Mouse (Mus musculus) brain, embryonic 14.5 days (tissue): ENCODE data around the gene Lgals2. TPM values are rescaled to one million over a fixed set of nuclear protein-coding genes. Genes with fewer than 3 reads are reported as not detected.

ENCODE experiments used
- DNase-seq: peaks from one replicate; pipeline ENCODE4 v3.0.0-alpha.2; 2011; ENCODE audit warnings: low read depth
- CTCF ChIP-seq: fragments of 200-500 bp; IDR thresholded peaks from 2 replicates; pipeline ENCODE4 v1.5.1; 2012; ENCODE audit warnings: inconsistent platforms, mild to moderate bottlenecking, moderate library complexity, borderline replicate concordance; ENCODE audit not compliant: insufficient read depth, insufficient read length; ENCODE audit errors: extremely low read depth
- POLR2A ChIP-seq: fragments of 200-500 bp; IDR thresholded peaks from 2 replicates; pipeline ENCODE4 v1.6.1; 2012; ENCODE audit warnings: mild to moderate bottlenecking, inconsistent platforms, borderline replicate concordance; ENCODE audit not compliant: poor library complexity, insufficient read depth, insufficient read length, severe bottlenecking; ENCODE audit errors: extremely low read depth
- polyA plus RNA-seq: library from polyadenylated mRNA; depleted of rRNA; stranded (reverse); fragments of >200 nt; gene quantifications from 2 replicates; pipeline ENCODE4 v1.2.3, GENCODE M21; 2012; rRNA removed

The Lgals2 gene
- polyA plus RNA-seq, 1 experiment, result 0.16 TPM

DNA sequence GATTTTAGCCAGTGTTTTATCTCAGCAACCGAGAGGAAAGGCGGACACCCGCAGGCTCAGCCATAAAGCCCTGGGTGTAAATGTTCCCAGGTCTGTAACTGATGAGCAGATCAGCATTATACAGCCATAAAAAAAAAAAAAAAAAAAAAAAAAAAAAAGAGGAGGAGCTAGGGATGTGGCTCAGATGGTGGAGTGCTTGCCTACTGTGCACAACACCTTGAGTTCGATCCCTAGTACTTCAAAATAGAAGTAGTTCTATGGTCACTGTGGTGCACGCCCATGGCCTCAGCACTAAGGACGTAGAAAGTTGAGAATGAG, 39.3 kb downstream of the Lgals2 start:
- TF ChIP-seq POLR2A (no peak), CTCF (no peak)
- DNase-seq, result no peak

DNA sequence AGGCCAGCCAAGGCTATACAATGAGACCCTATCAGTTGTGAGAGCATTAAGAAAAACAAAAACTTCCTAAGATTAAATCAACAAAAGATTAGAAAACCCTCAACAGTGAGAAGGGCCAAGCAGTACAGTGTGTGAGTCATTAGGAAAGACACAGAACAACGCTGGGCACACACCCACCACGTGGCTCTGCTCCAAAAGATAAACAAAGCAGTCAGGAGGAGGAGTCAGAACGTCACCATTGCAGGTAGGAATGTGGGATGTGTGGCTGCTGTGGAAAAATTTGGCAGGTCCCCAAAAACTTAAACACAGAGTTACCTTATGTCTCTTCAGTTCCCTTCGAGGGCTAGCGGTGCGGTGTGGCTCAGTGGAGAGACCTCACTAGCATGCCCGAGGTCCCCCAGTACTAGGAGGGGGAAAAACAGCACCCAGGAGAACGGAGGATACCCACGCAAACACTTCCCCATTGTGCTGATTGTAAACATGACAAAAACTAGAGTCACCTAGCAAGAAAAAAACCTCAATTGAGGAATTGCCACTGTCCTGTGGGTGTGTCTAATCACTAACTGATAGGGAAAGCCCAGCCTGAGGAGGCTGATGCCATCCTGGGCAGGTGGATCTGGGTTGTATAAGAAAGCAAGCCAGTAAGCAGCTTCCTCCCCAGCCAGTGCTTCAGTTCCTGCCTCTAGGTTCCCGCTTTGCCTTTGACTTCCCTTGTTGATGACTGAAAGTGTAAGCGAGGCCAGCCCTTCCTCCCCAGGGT, 39.8 kb downstream of the Lgals2 start:
- no peak for TF ChIP-seq CTCF
- no peak for TF ChIP-seq POLR2A
- DNase-seq, result no peak

- TF ChIP-seq CTCF (no peak), POLR2A (no peak)
- DNase-seq, result no peak
These were observed 41.7 kb downstream of the Lgals2 start for GRCm38 (mm10) chr15:78813603-78814002.

DNA sequence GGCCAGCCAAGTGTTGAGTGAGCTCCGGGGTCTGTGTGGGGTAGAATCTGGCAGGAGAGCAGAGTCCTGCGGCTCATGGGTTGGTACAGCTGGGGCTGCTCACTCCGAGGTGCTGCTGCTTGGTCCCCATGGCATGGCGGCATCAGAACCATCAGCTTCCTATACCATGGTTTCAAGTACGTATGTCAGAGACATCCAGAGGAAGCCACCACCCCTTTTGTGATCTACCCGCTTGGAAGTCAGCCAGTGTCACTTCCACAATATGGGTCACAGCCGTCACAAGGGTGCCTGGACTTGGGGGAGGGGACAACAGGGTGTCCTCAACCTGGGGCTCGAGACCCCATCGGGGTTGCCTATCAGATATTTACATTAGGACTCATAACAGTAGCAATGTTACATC, 45.2 kb downstream of the Lgals2 start:
- no peak for DNase-seq
- TF ChIP-seq POLR2A, result no peak
- no peak for TF ChIP-seq CTCF

DNA sequence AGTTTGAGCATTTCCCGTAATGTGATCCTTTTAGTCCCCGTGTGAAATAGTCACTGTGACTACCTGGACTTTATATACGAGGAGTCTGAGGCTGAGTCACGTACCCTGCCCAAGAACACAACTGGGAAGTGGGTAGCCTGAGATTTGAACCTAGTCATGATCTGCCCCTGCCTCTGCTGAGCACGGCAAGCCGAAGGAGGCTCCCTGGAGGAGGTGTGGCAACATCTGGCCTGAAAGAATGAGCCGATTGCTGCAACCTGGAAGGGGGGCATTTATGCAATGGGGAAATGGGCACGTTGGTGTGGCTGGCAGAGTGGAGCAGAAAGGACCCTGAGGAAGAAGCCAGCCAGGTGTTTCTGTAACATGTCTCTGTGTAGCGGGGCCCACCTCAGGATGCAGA, 45.6 kb downstream of the Lgals2 start:
- DNase-seq, result no peak

DNA sequence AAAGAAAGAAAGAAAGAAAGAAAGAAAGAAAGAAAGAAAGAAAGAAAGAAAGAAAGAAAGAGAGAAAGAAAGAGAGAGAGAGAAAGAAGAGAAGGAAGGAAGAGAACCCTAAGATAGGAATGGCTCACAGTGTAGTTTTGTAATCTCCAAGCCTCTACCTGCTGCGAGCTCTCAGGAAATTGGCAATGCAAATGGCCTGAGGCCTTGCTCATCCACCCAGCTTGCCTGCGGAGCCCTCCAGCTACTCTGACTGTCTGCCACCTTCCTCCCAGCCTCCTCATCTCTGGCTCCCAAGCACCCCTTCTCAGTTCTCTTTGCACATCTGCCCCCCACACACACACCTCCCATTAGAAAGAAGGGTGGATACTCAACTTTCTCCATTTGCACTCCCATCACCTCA, 46.3 kb downstream of the Lgals2 start:
- DNase-seq, result no peak
- TF ChIP-seq CTCF (no peak), POLR2A (no peak)

More for the DNA sequence above, 45.6 kb downstream of the Lgals2 start:
- TF ChIP-seq POLR2A, result no peak
- TF ChIP-seq CTCF, result no peak

- TF ChIP-seq CTCF (no peak), POLR2A (no peak)
- no peak for DNase-seq
These were observed 48.2 kb downstream of the Lgals2 start for GRCm38 (mm10) chr15:78807141-78807540.

GRCm38 (mm10) chr15:78806614-78807013, 48.7 kb downstream of the Lgals2 start:
- no peak for DNase-seq
- TF ChIP-seq CTCF, result no peak
- no peak for TF ChIP-seq POLR2A

- TF ChIP-seq CTCF (no peak), POLR2A (no peak)
- no peak for DNase-seq
These were observed 50.0 kb downstream of the Lgals2 start for GRCm38 (mm10) chr15:78805351-78805750.

DNA sequence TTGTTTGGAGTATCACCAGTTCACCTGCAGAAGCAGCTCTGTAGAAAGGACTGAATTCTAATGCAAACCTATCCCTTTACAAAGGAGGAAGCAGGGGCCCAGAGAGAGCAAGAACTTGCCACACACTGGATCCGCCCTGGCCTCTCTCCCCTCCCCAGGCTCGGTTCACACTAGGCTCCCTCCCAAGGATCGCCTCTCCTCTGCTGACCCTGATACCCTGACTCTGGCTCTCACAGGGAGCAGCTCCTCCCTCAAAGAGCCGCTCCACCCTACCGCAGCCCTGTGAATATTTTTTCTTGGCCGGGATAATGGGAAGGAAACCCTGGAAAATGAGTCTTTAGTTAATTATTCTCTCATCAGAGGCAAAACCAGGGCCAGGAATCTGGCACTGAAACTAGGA, 51.0 kb downstream of the Lgals2 start:
- DNase-seq, result peak; percentile 41
- TF ChIP-seq POLR2A, result no peak
- no peak for TF ChIP-seq CTCF

DNA sequence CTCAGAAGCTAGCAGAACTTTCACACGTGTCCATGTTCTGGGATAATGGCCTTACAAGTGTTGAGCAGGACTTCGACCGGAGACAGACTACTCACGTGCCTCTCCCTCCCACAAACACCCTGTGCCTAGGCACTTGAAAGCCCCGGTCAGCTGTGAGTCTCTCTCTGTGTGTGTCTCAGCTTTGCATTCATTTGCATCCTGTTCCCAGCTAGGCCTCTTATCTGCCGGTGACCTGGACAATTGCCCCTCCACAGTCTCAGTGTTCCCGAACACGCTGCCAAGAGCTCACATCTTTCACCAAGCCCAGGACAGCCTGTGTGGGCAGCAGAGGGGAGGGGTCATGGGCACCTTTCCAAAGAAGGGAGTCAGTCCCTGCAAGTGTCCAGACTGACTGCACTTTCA, 51.8 kb downstream of the Lgals2 start:
- peak; percentile 65 for DNase-seq

DNA sequence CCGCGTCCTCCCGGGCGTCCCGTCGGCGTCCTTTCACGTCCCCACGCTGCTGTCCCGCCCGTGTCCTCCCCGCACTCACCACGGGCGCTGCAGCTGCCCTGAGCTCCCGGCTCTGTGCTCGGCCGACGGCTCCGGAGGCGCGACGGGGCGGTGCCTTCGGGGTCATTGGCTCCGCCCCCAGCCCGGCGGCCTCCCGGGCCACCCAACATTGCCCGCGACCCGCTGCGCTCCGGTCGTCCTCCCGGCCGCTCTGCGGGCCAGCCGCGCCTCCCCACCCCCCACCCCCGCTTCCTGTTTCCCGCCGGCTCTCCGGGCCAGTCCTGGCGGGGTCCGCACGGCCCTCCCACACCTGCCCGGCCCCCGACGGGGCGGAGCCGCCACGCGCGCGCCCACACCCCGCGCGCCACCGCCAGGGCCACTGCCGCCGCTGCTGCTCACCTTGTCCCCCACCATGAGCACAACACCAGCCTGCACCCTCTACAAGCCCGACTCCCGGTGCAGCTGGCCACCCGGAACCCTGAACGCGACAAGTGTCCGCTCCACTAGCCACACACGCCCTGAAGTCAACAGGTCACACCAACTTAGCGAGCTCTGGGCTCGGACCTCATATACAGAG, 52.4 kb downstream of the Lgals2 start, which contains the start of gene Card10:
Card10 (minus strand) TSS at position 267 of the 616 bp plus-strand sequence.
- no peak for TF ChIP-seq CTCF
- TF ChIP-seq POLR2A, result 0 out of 2 replicates have a peak, but pooled peaks have one; percentile 23
- peak; percentile 27 for DNase-seq

More for the DNA sequence above, 51.8 kb downstream of the Lgals2 start:
- TF ChIP-seq CTCF, result no peak
- TF ChIP-seq POLR2A, result no peak

- TF ChIP-seq POLR2A (no peak), CTCF (no peak)
- no peak for DNase-seq
These were observed 53.2 kb downstream of the Lgals2 start for GRCm38 (mm10) chr15:78801971-78802741.

DNA sequence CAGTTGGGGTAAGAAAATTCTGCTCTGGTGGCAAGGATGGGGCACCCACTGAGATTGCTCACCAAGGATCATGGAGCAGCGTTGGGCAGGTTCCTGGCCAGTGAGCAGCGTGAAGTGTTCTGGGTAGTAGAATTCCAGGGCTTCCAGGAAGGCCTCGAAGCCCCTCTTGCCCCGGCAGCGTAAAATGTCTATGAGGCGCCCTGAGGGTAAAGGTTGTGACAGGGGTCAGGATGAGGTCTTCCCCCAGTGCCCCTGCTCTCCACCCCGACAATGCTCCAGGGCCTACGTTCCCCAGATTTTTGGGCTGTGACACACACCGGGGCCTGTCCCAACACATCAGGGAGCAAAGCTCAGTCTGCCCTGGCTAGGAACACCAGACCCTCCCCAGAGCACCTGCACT, 53.8 kb downstream of the Lgals2 start:
- DNase-seq, result no peak
- no peak for TF ChIP-seq CTCF
- no peak for TF ChIP-seq POLR2A

Other genes starting within 250 kb of the Lgals2 start
- 13.2 and 22.5 TPM in 2 replicates for gene Elfn2, start 136.8 kb downstream of the Lgals2 start, polyA plus RNA-seq
- 37.6 and 72.6 TPM in 2 replicates for gene Mfng, start 82.1 kb downstream of the Lgals2 start, polyA plus RNA-seq
- 5.1 and 5.5 TPM in 2 replicates for gene Card10, start 52.5 kb downstream of the Lgals2 start, polyA plus RNA-seq
- gene Cdc42ep1, start 12.9 kb downstream of the Lgals2 start, polyA plus RNA-seq, result 9.3 and 13.5 TPM in 2 replicates
- 76.1 and 79.1 TPM in 2 replicates for gene Gga1, start 21.7 kb upstream of the Lgals2 start, polyA plus RNA-seq
- not detected in 2 replicates for gene Gm49510, start 44.1 kb upstream of the Lgals2 start, polyA plus RNA-seq
- gene Sh3bp1, start 44.2 kb upstream of the Lgals2 start, polyA plus RNA-seq, result 13.6 and 14.3 TPM in 2 replicates
- gene Pdxp, start 58.4 kb upstream of the Lgals2 start, polyA plus RNA-seq, result 124 and 153 TPM in 2 replicates
- 168 and 194 TPM in 2 replicates for gene Lgals1, start 71.2 kb upstream of the Lgals2 start, polyA plus RNA-seq
- 45.7 and 50.1 TPM in 2 replicates for gene Nol12, start 79.4 kb upstream of the Lgals2 start, polyA plus RNA-seq
- gene Triobp, start 92.2 kb upstream of the Lgals2 start, polyA plus RNA-seq, result 51.2 and 74.5 TPM in 2 replicates
- gene H1f0, start 172.9 kb upstream of the Lgals2 start, polyA plus RNA-seq, result 198 and 310 TPM in 2 replicates
- gene Galr3, start 186.4 kb upstream of the Lgals2 start, polyA plus RNA-seq, result 0.13 and 0.19 TPM in 2 replicates
- 60.9 and 85.5 TPM in 2 replicates for gene Ankrd54, start 207.4 kb upstream of the Lgals2 start, polyA plus RNA-seq
- gene Eif3l, start 219.7 kb upstream of the Lgals2 start, polyA plus RNA-seq, result 180 and 189 TPM in 2 replicates